Mouse (Mus musculus): Measurements from ENCODE around the gene Rpgrip1l. TPM values are rescaled to one million over a fixed set of nuclear protein-coding genes. Genes with fewer than 3 reads are reported as not detected.

The Rpgrip1l gene
- 0.15 and 0.21 TPM in 2 replicates for polyA plus RNA-seq (2012; rRNA removed; ENCODE audit: low replicate concordance)

GRCm38 (mm10) chr8:91312835-91313832, at the start of gene Rpgrip1l, which contains the start of gene Fto:
Gene Rpgrip1l (minus strand): TSS chr8:91313262.
Gene Fto (plus strand): TSS chr8:91313525.

GRCm38 (mm10) chr8:91199876-91200275, 113.2 kb downstream of the Rpgrip1l start, which contains the start of gene Aktip:
Gene Aktip (minus strand): TSS chr8:91199976.

Other genes with a start within 250 kb of the Rpgrip1l start
- gene Rbl2, start 243.2 kb downstream of the Rpgrip1l start, polyA plus RNA-seq (2012; rRNA removed; ENCODE audit: low replicate concordance): 5.3 and 7.3 TPM in 2 replicates
- gene Aktip, start 113.3 kb downstream of the Rpgrip1l start, polyA plus RNA-seq (2012; rRNA removed; ENCODE audit: low replicate concordance): 14.8 and 23.4 TPM in 2 replicates
- gene Fto, start 263 bp upstream of the Rpgrip1l start, polyA plus RNA-seq (2012; rRNA removed; ENCODE audit: low replicate concordance): 6.2 and 8.0 TPM in 2 replicates

Measured in duodenum, adult 2 months (tissue).